Mouse (Mus musculus) spleen, adult 2 months (tissue): ENCODE results near the gene Wdr89.

Source experiments
- CTCF ChIP-seq: fragments of 200-500 bp; IDR thresholded peaks from 2 replicates; pipeline ENCODE4 v1.5.1; 2011; ENCODE audit warnings: mild to moderate bottlenecking, inconsistent platforms; ENCODE audit not compliant: insufficient read depth, insufficient read length, insufficient replicate concordance; ENCODE audit errors: extremely low read depth
- POLR2A ChIP-seq: fragments of 200-500 bp; IDR thresholded peaks from 2 replicates; pipeline ENCODE4 v1.6.1; 2011; ENCODE audit warnings: low read depth, low read length, inconsistent platforms

DNA sequence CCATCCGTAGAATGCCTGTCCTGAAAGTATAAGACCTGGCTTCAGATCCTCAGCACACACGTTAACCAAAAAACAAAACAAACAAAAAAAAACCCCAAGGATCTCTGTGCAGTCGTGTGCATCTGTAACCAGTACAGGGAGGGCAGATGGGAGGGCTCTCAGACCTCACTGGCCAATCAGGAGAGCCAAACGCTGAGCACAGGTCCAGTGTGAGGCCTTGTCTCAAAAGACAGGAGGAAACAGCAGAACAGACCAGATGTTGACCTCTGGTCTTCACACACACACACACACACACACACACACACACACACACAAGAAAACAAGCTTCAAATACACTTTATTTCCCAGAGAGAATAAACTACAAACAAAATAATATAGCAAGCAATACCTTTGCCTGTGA, 69.8 kb downstream of the Wdr89 start:
- no peak for TF ChIP-seq CTCF
- no peak for TF ChIP-seq POLR2A
